8 mouse cellular contexts compared by ENCODE assay signal in genomic region chrX:98937555-98938294, GRCm38 (mm10). TPM values are rescaled to one million over a fixed set of nuclear protein-coding genes. Genes with fewer than 3 reads are reported as not detected.
DNase-seq lines count a peak whose midpoint lies in the region; ATAC-seq lines count a peak whose summit lies in the region.

No protein-coding gene starts in this region.

- ATAC-seq in frontal cortex, adult (ENCODE audit: low TSS enrichment), result peak; percentile 76
- ATAC-seq in hindbrain, embryonic 11.5 days (ENCODE audit: low FRiP score), result peak; percentile 91

- no peaks in the 10 kb centered on the region for H3K9me3 ChIP-seq in hindbrain, embryonic 11.5 days (ENCODE audit: control insufficient read depth, low read length)

- no peaks in the 10 kb centered on the region for H3K4me1 ChIP-seq in hindbrain, embryonic 11.5 days (replicated peaks; ENCODE audit: control insufficient read depth, insufficient read depth, low read length)

- no peaks in the 10 kb centered on the region for H3K36me3 ChIP-seq in hindbrain, embryonic 11.5 days (ENCODE audit: control insufficient read depth, insufficient read depth, low read length)

- H3K4me3 ChIP-seq in hindbrain, embryonic 11.5 days (ENCODE audit: low read depth, low read length), result peak overlapping the region; percentile 56

- DNase-seq in MN1 (ENCODE audit: low spot score), result peak; percentile 89
- DNase-seq in cerebellum, adult 9-10 months, result peak; percentile 92
- peak; percentile 94 for DNase-seq in hindbrain, embryonic 11.5 days (ENCODE audit: low spot score)
- DNase-seq in layer of hippocampus, postnatal 14 days (ENCODE audit: low spot score in 2 of 2), result peak; percentile 90 to 95
- peak; percentile 94 for DNase-seq in lung, postnatal 14 days
- DNase-seq in retina, adult 2 months (ENCODE audit: low read depth, low spot score), result peak; percentile 74
- DNase-seq in thymus, postnatal 36 days, result peak; percentile 91 to 92

- H3K9ac ChIP-seq in hindbrain, embryonic 11.5 days (ENCODE audit: low read depth, low read length), result peak overlapping the region; percentile 74

- no peaks in the 10 kb centered on the region; the same call in 1 of the 2 replicates for H3K27me3 ChIP-seq in hindbrain, embryonic 11.5 days (ENCODE audit: control insufficient read depth, insufficient read depth, low read length)

- H3K4me2 ChIP-seq in hindbrain, embryonic 11.5 days (replicated peaks; ENCODE audit: low read depth, low read length), result peak overlapping the region; percentile 37

- WGBS in hindbrain, embryonic 11.5 days, result 17% methylated on average over 56 of the region's 57 CpGs

- H3K27ac ChIP-seq in hindbrain, embryonic 11.5 days (ENCODE audit: low read depth, low read length), result peak overlapping the region; percentile 91

RNA-seq across cellular contexts. Expression of gene Yipf6, which starts 1.6 kb away (rescaled TPM):
- polyA plus RNA-seq in hindbrain, embryonic 11.5 days (2014; fragmentation: Nextera tagmentation; extraction: Ambion mirVana), result 21.3 and 25.1 TPM in 2 replicates
- 10 to 100 TPM; 38.3 to 38.8 TPM for total RNA-seq in layer of hippocampus, postnatal 14 days (2021)

RNA-seq across cellular contexts. Expression of gene Ophn1, which starts 46.9 kb away (rescaled TPM):
- polyA plus RNA-seq in hindbrain, embryonic 11.5 days (2014; fragmentation: Nextera tagmentation; extraction: Ambion mirVana), result 21.5 and 27.2 TPM in 2 replicates
- total RNA-seq in layer of hippocampus, postnatal 14 days (2021), result 10 to 100 TPM; 38.9 to 41.8 TPM

Comparison
In these comparisons a context has a peak if more than half of its experiments do, and no peak if none do; other contexts are left out.
1. Peak in every context shown above with its lines: DNase-seq, ATAC-seq, H3K4me3 ChIP-seq and H3K27ac ChIP-seq.